Comparison of ENCODE assay signal across 28 mouse cellular contexts in the genomic region with DNA sequence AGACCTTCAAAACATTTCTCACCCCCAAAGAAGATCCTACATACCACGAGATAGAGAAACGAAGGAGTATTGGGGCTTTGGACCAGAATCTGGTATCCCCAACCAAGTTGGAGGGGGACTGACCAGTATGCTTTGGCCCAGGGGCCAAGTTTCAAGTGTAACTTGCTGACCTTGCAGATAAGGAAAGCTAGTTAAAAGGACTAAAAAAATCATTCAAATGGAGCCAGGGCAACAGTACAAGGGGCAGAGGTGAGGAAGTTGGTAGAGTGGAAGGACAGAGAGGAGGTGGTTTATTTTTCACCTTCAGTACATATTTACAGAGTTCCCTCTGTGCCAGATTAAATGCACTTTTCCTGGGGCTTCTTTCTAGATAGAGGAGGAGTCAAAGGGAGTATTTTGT. TPM values are rescaled to one million over a fixed set of nuclear protein-coding genes. Genes with fewer than 3 reads are reported as not detected.
DNase-seq lines count a peak whose midpoint lies in the region; ATAC-seq and TF ChIP-seq lines count a peak whose summit lies in the region.
"Had no signal": no experiment of that assay in that cellular context is flagged by ENCODE, and none has a peak within 500 bp of the region (broad histone marks: within the 10 kb centered on the region; RNA-seq: fewer than 3 reads in every experiment).

No protein-coding gene starts in this region.

- H3K9me3 ChIP-seq in kidney, embryonic 16.5 days (ENCODE audit: low read length) = no peaks in the 10 kb centered on the region
- no peaks in the 10 kb centered on the region for H3K9me3 ChIP-seq in liver, embryonic 12.5 days (replicated peaks)
- H3K9me3 ChIP-seq: embryonic facial prominence, embryonic 10.5 days; embryonic facial prominence, embryonic 13.5 days; forebrain, embryonic 12.5 days; forebrain, embryonic 15.5 days; heart, embryonic 12.5 days; heart, embryonic 15.5 days; hindbrain, embryonic 10.5 days; hindbrain, embryonic 13.5 days had no signal

- no peak overlapping the region for H3K9ac ChIP-seq in kidney, embryonic 16.5 days (replicated peaks; ENCODE audit: low read length)
- H3K9ac ChIP-seq in liver, adult 2 months (ENCODE audit: low read depth, low read length) = no peak overlapping the region
- no peak overlapping the region for H3K9ac ChIP-seq in liver, embryonic 12.5 days
- H3K9ac ChIP-seq: embryonic facial prominence, embryonic 13.5 days; forebrain, embryonic 12.5 days; forebrain, embryonic 15.5 days; heart, embryonic 12.5 days; heart, embryonic 15.5 days; hindbrain, embryonic 13.5 days had no signal

- no peaks in the 10 kb centered on the region for H3K4me1 ChIP-seq in kidney, adult 2 months (ENCODE audit: control insufficient read depth, insufficient read depth, low read length)
- no peaks in the 10 kb centered on the region for H3K4me1 ChIP-seq in kidney, embryonic 16.5 days (ENCODE audit: insufficient read depth, low read length)
- no peaks in the 10 kb centered on the region; the same call in 1 of the 2 replicates for H3K4me1 ChIP-seq in liver, adult 2 months (ENCODE audit: control insufficient read depth, insufficient read depth, low read length)
- H3K4me1 ChIP-seq in liver, embryonic 12.5 days = no peaks in the 10 kb centered on the region
- H3K4me1 ChIP-seq: embryonic facial prominence, embryonic 10.5 days; embryonic facial prominence, embryonic 13.5 days; forebrain, embryonic 12.5 days; forebrain, embryonic 15.5 days; heart, embryonic 12.5 days; heart, embryonic 15.5 days; hindbrain, embryonic 10.5 days; hindbrain, embryonic 13.5 days had no signal

- peak overlapping the region; percentile 71 for H3K27ac ChIP-seq in kidney, adult 2 months (ENCODE audit: insufficient read depth, low read depth, low read length)
- no peak overlapping the region for H3K27ac ChIP-seq in kidney, embryonic 16.5 days (ENCODE audit: low read length)
- no peak overlapping the region for H3K27ac ChIP-seq in liver, adult 2 months (replicated peaks; ENCODE audit: insufficient read depth, low read depth, low read length)
- no peak overlapping the region for H3K27ac ChIP-seq in liver, embryonic 12.5 days
- H3K27ac ChIP-seq: embryonic facial prominence, embryonic 10.5 days; embryonic facial prominence, embryonic 13.5 days; forebrain, embryonic 12.5 days; forebrain, embryonic 15.5 days; heart, embryonic 15.5 days; hindbrain, embryonic 10.5 days; hindbrain, embryonic 13.5 days had no signal

- TF ChIP-seq POLR2A in kidney, adult 2 months (IDR thresholded peaks at IDR 0.05; ENCODE audit: low read depth, low read length) = no peak
- no peak for TF ChIP-seq POLR2A in liver, adult 2 months (IDR thresholded peaks at IDR 0.05; ENCODE audit: extremely low read depth, insufficient read depth, low read length)

- H3K4me2 ChIP-seq in kidney, embryonic 16.5 days (replicated peaks; ENCODE audit: low read depth, low read length) = no peak overlapping the region
- no peak overlapping the region for H3K4me2 ChIP-seq in liver, embryonic 12.5 days
- H3K4me2 ChIP-seq: embryonic facial prominence, embryonic 13.5 days; forebrain, embryonic 12.5 days; forebrain, embryonic 15.5 days; heart, embryonic 12.5 days; heart, embryonic 15.5 days; hindbrain, embryonic 13.5 days had no signal

- peak; percentile 80 for DNase-seq in kidney, adult 2 months
- peak; percentile 89 for DNase-seq in liver, adult 2 months (ENCODE audit: extremely low read depth, low read depth, low spot score)
- DNase-seq in kidney, postnatal 36 days = peak; percentile 36 to 67
- DNase-seq in left cerebral cortex, adult 18-20 months (ENCODE audit: low spot score in 2 of 2) = no peak
- DNase-seq: adrenal gland, adult 2 months; adrenal gland, postnatal 14 days; cerebellum, adult 11-12 months; cerebellum, adult 8-10 months; cerebellum, postnatal 10 days; cerebellum, postnatal 36 days; embryo, embryonic 11 days; gastrocnemius, postnatal 25 days; heart, adult 18-20 months; heart, postnatal 10 days; heart, postnatal 36 days had no signal

- H3K36me3 ChIP-seq in kidney, adult 2 months (ENCODE audit: control insufficient read depth, insufficient read depth, low read length) = no peaks in the 10 kb centered on the region
- no peaks in the 10 kb centered on the region for H3K36me3 ChIP-seq in kidney, embryonic 16.5 days (ENCODE audit: insufficient read depth, low read length)
- H3K36me3 ChIP-seq in liver, adult 2 months (ENCODE audit: control insufficient read depth, insufficient read depth, low read length) = no peaks in the 10 kb centered on the region
- no peaks in the 10 kb centered on the region for H3K36me3 ChIP-seq in liver, embryonic 12.5 days
- H3K36me3 ChIP-seq: embryonic facial prominence, embryonic 10.5 days; embryonic facial prominence, embryonic 13.5 days; forebrain, embryonic 12.5 days; forebrain, embryonic 15.5 days; heart, embryonic 12.5 days; heart, embryonic 15.5 days; hindbrain, embryonic 10.5 days; hindbrain, embryonic 13.5 days had no signal

- no peak overlapping the region for H3K4me3 ChIP-seq in kidney, adult 2 months (ENCODE audit: insufficient read depth, low read depth, low read length)
- no peak overlapping the region for H3K4me3 ChIP-seq in kidney, embryonic 16.5 days (ENCODE audit: low read length)
- no peak overlapping the region for H3K4me3 ChIP-seq in liver, adult 2 months (ENCODE audit: insufficient read depth, low read depth, low read length)
- no peak overlapping the region for H3K4me3 ChIP-seq in liver, embryonic 12.5 days
- H3K4me3 ChIP-seq: embryonic facial prominence, embryonic 10.5 days; embryonic facial prominence, embryonic 13.5 days; erythroblast, embryonic 14.5 days; forebrain, embryonic 12.5 days; forebrain, embryonic 15.5 days; heart, embryonic 12.5 days; heart, embryonic 15.5 days; hindbrain, embryonic 10.5 days; hindbrain, embryonic 13.5 days had no signal

- H3K27me3 ChIP-seq in kidney, adult 2 months (replicated peaks; ENCODE audit: control insufficient read depth, insufficient read depth, low read length) = no peaks in the 10 kb centered on the region
- peaks cover 25% of the 10 kb centered on the region; the same call in 1 of the 2 replicates for H3K27me3 ChIP-seq in kidney, embryonic 16.5 days (ENCODE audit: insufficient read depth, low read length)
- no peaks in the 10 kb centered on the region for H3K27me3 ChIP-seq in liver, adult 2 months (ENCODE audit: control insufficient read depth, insufficient read depth, low read length)
- peaks cover 17% of the 10 kb centered on the region for H3K27me3 ChIP-seq in liver, embryonic 12.5 days (replicated peaks)

- ATAC-seq in kidney, embryonic 16.5 days (ENCODE audit: low FRiP score, low TSS enrichment) = no peak
- ATAC-seq in liver, embryonic 12.5 days = no peak
- ATAC-seq: CD4-positive, CD25-positive, alpha-beta regulatory T cell, adult 4 months; forebrain, embryonic 15.5 days had no signal

- H3K79me2 ChIP-seq in liver, adult 2 months (ENCODE audit: control insufficient read depth, insufficient read depth, low read length) = no peaks in the 10 kb centered on the region

- WGBS in kidney, adult 2 months = 57% methylated on average over 2 of the region's 2 CpGs
- WGBS in kidney, embryonic 16.5 days = 89% methylated on average over 2 of the region's 2 CpGs
- WGBS in liver, adult 2 months = 19% methylated on average over 2 of the region's 2 CpGs
- 75% methylated on average over 2 of the region's 2 CpGs for WGBS in liver, embryonic 12.5 days (ENCODE audit: insufficient replicate concordance)

- no peak for TF ChIP-seq CTCF in kidney, adult 2 months (conservative IDR thresholded peaks at IDR 0.05; ENCODE audit: insufficient read depth, insufficient read length, low read depth, low read length)
- no peak for TF ChIP-seq CTCF in liver, adult 2 months (IDR thresholded peaks at IDR 0.05; ENCODE audit: low read depth, low read length)

RNA-seq across cellular contexts. Expression of a gene that starts 7.1 kb away (rescaled TPM):
- 172 and 207 TPM in 2 replicates for polyA plus RNA-seq in kidney, adult 2 months (2012; rRNA removed)
- polyA plus RNA-seq in kidney, embryonic 16.5 days (2015; fragmentation: Nextera tagmentation; extraction: Ambion mirVana) = 12.8 and 14.4 TPM in 2 replicates
- total RNA-seq in liver, adult 2 months (2014; rRNA removed) = 32.7 and 42.4 TPM in 2 replicates
- 150 and 197 TPM in 2 replicates for polyA plus RNA-seq in liver, adult 2 months (2012; rRNA removed)
- 3.7 and 3.9 TPM in 2 replicates for polyA plus RNA-seq in liver, embryonic 12.5 days (2016; fragmentation: Nextera tagmentation; extraction: Ambion mirVana)
- 10 to 100 TPM; 26.7 to 29.2 TPM for total RNA-seq in left cerebral cortex, adult 18-20 months (2021)
- total RNA-seq: MEL had no signal
- polyA plus RNA-seq: CD4-positive, CD25-positive, alpha-beta regulatory T cell, adult 4 months had no signal

Comparison
In these comparisons a context has a peak if more than half of its experiments do, and no peak if none do; other contexts are left out.
1. DNase-seq: peak in kidney, adult 2 months (single experiment), liver, adult 2 months (single experiment) and kidney, postnatal 36 days (2 of 2); none in left cerebral cortex, adult 18-20 months (0 of 2).